Mouse (Mus musculus) cerebellum, adult (tissue): ENCODE measurements at regions not wholly inside any gene's neighbourhood (a gene's known extent, or its start where the extent isn't known, plus 50 kb on each side); places are given as distances from the start of the nearest gene placed in this dataset.

Experiments
- ATAC-seq: cut with Nextera tagmentation; 2 replicates; pipeline ENCODE4 v1.9.2; 2017; ENCODE audit warnings: mild to moderate bottlenecking, moderate library complexity, mixed read lengths; ENCODE audit not compliant: insufficient number of reproducible peaks, low FRiP score, low TSS enrichment

GRCm38 (mm10) chr7:121589088-121589605, 117.9 kb downstream of the Usp31 start:
- peak; percentile 31; the same call in 1 of the 2 replicates for ATAC-seq

- no peak for ATAC-seq
Measured at GRCm38 (mm10) chr7:121587713-121588112, 119.3 kb downstream of the Usp31 start.

GRCm38 (mm10) chr7:121585721-121586120, 121.3 kb downstream of the Usp31 start:
- ATAC-seq = no peak

- no peak for ATAC-seq
Measured at GRCm38 (mm10) chr7:121579497-121579896, 127.6 kb downstream of the Usp31 start.

- no peak for ATAC-seq
Measured at GRCm38 (mm10) chr7:121572681-121573335, 134.2 kb downstream of the Usp31 start.

GRCm38 (mm10) chr7:121571741-121572140, 135.3 kb downstream of the Usp31 start:
- no peak for ATAC-seq

- no peak for ATAC-seq
Measured at GRCm38 (mm10) chr7:121571292-121571691, 135.8 kb downstream of the Usp31 start.

GRCm38 (mm10) chr7:121569248-121569647, 137.8 kb downstream of the Usp31 start:
- no peak for ATAC-seq

- no peak for ATAC-seq
Measured at GRCm38 (mm10) chr7:121568064-121568463, 139.0 kb downstream of the Usp31 start.

GRCm38 (mm10) chr7:121563526-121563925, 143.5 kb downstream of the Usp31 start:
- ATAC-seq = no peak

GRCm38 (mm10) chr7:121555420-121555819, 151.6 kb downstream of the Usp31 start:
- no peak for ATAC-seq
